Mouse (Mus musculus) stomach, postnatal 0 days (tissue): ENCODE data around the gene Ralgds.

Source experiments
- CTCF ChIP-seq: IDR thresholded peaks from 2 replicates; pipeline ENCODE4 v1.5.1; 2016; ENCODE audit warnings: antibody characterized with exemption, low read depth, mild to moderate bottlenecking, moderate library complexity
- EP300 ChIP-seq: optimal IDR thresholded peaks from 2 replicates; pipeline ENCODE3; 2016; ENCODE audit warnings: antibody characterized with exemption

DNA sequence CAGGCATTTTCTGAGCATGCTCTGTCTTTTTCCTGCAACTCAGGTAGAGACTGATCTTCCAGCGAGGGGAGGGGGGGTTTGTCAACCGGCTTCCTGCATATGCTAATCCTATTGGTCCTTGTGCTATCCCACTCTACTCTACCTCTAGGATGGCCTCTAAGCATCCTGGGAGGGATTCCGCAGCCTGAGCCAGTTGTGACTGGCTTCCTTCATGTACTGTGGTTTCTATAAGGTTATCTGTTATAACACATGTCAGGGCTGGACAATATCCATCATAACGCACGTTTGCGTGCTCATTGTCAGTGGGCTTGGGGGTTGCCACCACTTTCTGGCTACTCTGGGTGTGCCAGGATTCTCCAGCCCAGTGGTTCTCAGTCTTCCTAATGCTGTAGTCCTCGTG is 83.1 kb downstream of the Ralgds start:
- TF ChIP-seq CTCF (no peak), EP300 (no peak)
